Mouse (Mus musculus) small intestine, adult 2 months (tissue): Measurements from ENCODE around the gene Scnn1b.

Source experiments
- CTCF ChIP-seq: fragments of 200-500 bp; IDR thresholded peaks from 2 replicates; pipeline ENCODE4 v1.5.1; 2012; ENCODE audit warnings: low read depth, mild to moderate bottlenecking, control low read depth, inconsistent platforms, low read length, moderate library complexity, mixed read lengths; ENCODE audit not compliant: insufficient replicate concordance, insufficient read length; ENCODE audit errors: extremely low read depth
- POLR2A ChIP-seq: fragments of 200-500 bp; IDR thresholded peaks from 2 replicates; pipeline ENCODE4 v1.6.1; 2012; ENCODE audit warnings: low read depth, mild to moderate bottlenecking, control low read depth, inconsistent platforms, low read length, moderate library complexity

DNA sequence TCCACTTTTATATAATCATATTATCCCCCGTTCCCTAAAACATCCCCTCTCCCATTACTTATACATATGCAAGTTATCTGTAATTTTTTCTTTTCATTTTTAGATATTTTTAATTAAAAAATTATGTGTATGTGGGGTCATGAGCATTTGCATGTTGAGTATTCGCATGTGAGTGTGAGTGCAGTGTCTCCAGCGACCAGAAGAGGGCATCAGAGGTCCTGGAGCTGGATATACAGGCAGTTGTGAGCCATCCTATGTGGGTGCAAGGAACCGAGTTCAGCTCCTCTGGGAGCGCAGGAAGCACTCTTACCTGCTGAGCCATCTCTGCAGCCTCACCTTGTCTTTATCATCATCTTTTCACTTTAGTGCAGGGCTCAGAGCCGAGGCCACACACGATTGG lies 29.4 kb upstream of the Scnn1b start:
- TF ChIP-seq CTCF: no peak
- TF ChIP-seq POLR2A: no peak
